Mouse (Mus musculus) testis, postnatal 10 days (tissue): ENCODE data around the gene Vmn2r72.

ENCODE experiments used
- DNase-seq: peaks from one replicate; pipeline ENCODE4 v3.0.0; 2021; ENCODE audit warnings: low spot score

Gene Vmn2r72

DNA sequence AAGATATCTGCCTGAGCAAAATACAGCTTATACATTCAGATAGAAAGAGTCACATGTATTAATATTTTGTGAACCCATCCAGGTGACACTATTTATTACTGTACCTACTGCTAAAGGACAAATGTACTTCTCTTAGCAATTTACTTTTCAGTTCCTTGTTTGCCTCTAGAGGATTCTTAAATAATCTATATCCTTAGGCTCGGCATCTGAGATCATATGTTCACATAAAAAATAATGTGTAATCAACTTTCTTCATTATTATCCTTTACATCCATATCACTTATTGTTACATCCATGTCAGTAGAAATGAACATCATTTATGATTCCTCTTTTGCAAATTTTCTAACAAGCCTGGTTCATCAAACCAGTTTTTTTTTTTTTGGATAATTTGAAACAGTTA is at the start of gene Vmn2r72:
Gene Vmn2r72, minus strand, starts transcription at position 101 of the 400 bp plus-strand sequence.
- no peak for DNase-seq
